Mouse (Mus musculus) hindbrain, embryonic 16.5 days (tissue): Measurements from ENCODE around the gene Foxa3. TPM values are rescaled to one million over a fixed set of nuclear protein-coding genes. Genes with fewer than 3 reads are reported as not detected.
"Not testable (repeated sequence)": the region's sequence is repeated elsewhere in the genome, so short reads cannot be mapped to it uniquely, and the experiment has no call there.

Experiments used
- ATAC-seq: fragments of 200-750 bp; cut with Nextera tagmentation; 2 replicates; pipeline ENCODE4 v1.8.0; 2017; ENCODE audit warnings: moderate TSS enrichment, moderate library complexity
- H3K27ac ChIP-seq: fragments of 300-500 bp; sonication (generic); 2 replicates; pipeline ENCODE4 v1.5.1; 2014; ENCODE audit warnings: low read depth, mild to moderate bottlenecking, control low read depth, low read length, moderate library complexity
- H3K27me3 ChIP-seq: fragments of 300-500 bp; sonication (generic); replicated peaks from 2 replicates; pipeline ENCODE4 v1.6.1; 2014; ENCODE audit warnings: low read length; ENCODE audit not compliant: control insufficient read depth, insufficient read depth
- H3K36me3 ChIP-seq: fragments of 300-500 bp; sonication (generic); 2 replicates; pipeline ENCODE4 v1.6.1; 2014; ENCODE audit warnings: mild to moderate bottlenecking, low read length, moderate library complexity, mixed read lengths; ENCODE audit not compliant: control insufficient read depth, insufficient read depth
- H3K4me1 ChIP-seq: fragments of 300-500 bp; sonication (generic); 2 replicates; pipeline ENCODE4 v1.6.1; 2014; ENCODE audit warnings: low read depth, low read length; ENCODE audit not compliant: control insufficient read depth, insufficient read depth
- H3K4me2 ChIP-seq: fragments of 300-500 bp; sonication (generic); 2 replicates; pipeline ENCODE4 v1.6.1; 2014; ENCODE audit warnings: mild to moderate bottlenecking, low read length, control low read depth, moderate library complexity
- H3K4me3 ChIP-seq: fragments of 300-500 bp; sonication (generic); 2 replicates; pipeline ENCODE4 v1.5.1; 2014; ENCODE audit warnings: mild to moderate bottlenecking, low read length, control low read depth, moderate library complexity
- H3K9ac ChIP-seq: fragments of 300-500 bp; sonication (generic); 2 replicates; pipeline ENCODE4 v1.6.1; 2014; ENCODE audit warnings: low read depth, mild to moderate bottlenecking, control low read depth, low read length, moderate library complexity
- H3K9me3 ChIP-seq: fragments of 300-500 bp; sonication (generic); 2 replicates; pipeline ENCODE4 v1.6.1; 2014; ENCODE audit warnings: mild to moderate bottlenecking, low read length, moderate library complexity; ENCODE audit not compliant: control insufficient read depth
- WGBS: fragments of 180-500 bp; shearing (Covaris S2); extraction: QIAGEN DNeasy Blood & Tissue Kit; methylation state at CpG from one replicate; pipeline ENCODE4 v1.1.7; 2014; 5-methylcytosine and 5-hydroxymethylcytosine counted together
- polyA plus RNA-seq: library from polyadenylated mRNA; unstranded; fragments of >200 nt; fragmentation: Nextera tagmentation; extraction: Ambion mirVana; gene quantifications from 2 replicates; pipeline ENCODE4 v1.2.1, GENCODE M21; 2015

The Foxa3 gene
- not detected in 2 replicates for polyA plus RNA-seq

DNA sequence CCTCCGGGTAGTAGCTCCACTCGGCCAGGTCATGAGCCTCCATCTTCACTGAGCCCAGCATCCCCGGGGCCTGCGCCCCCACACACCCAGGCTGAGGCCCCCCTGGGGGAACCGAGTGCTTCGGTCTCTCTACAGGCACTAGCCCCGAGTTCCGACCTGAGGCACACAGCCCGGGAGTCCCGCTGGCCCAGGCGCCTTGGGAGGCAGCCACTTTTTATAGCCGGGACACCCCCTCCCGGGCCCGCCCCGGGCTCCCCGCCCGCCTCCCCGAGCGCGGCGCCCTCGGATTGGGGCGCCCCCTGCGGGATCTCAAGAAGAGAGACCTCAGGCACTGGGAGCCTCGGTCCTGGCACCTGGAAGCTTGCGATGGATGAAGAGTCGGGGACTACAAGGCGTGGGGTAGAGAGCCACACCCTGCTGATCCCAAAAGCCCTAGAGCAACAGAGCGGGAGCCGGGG is at the start of gene Foxa3:
TSS of gene Foxa3 (minus strand) at position 182 of the 458 bp plus-strand sequence.
- 4% methylated on average over 30 of the region's 30 CpGs for WGBS
- H3K4me3 ChIP-seq = peak within 1 kb of the TSS; percentile 92

GRCm38 (mm10) chr7:19071024-19071423 is 47.7 kb upstream of the Foxa3 start:
- 63% methylated on average over 3 of the region's 3 CpGs for WGBS
- H3K9ac ChIP-seq, H3K4me3 ChIP-seq, H3K4me2 ChIP-seq, H3K4me1 ChIP-seq, H3K9me3 ChIP-seq, H3K36me3 ChIP-seq, H3K27me3 ChIP-seq, ATAC-seq, H3K27ac ChIP-seq: not testable (repeated sequence)

More for the DNA sequence above, at the start of gene Foxa3:
- Histone ChIP-seq H3K4me1 (peaks cover 13% of the 10 kb centered on the region), H3K27me3 (peaks cover 20% of the 10 kb centered on the region), H3K9me3 (no peaks in the 10 kb centered on the region), H3K4me2 (peak within 1 kb of the TSS; percentile 93), H3K27ac (peak within 1 kb of the TSS; percentile 75; the same call in 1 of the 2 replicates), H3K9ac (peak within 1 kb of the TSS; percentile 88), H3K36me3 (no peaks in the 10 kb centered on the region)
- ATAC-seq = peak; percentile 38

- H3K4me1 ChIP-seq = no peaks in the 10 kb centered on the region
- WGBS = 53% methylated on average over 3 of the region's 3 CpGs
These were observed 46.2 kb upstream of the Foxa3 start for GRCm38 (mm10) chr7:19069500-19069899.

DNA sequence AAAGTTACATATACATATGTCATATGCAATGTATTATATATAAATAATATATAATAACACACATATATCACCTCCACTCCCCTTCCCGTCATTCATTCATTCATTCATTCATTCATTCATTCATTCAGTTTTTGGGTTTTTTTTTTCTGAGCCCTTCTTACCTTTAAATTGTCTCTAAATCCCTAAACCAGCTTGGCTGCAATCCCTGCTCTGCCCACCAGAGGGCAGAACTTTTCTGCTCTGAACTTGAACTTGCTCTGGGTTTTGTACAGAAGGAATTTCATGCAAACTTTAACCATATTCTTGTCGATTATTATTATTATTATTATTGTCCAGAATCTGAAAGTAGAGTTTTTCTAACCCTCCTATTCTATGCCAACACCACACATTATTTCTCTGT is 45.4 kb upstream of the Foxa3 start:
- Histone ChIP-seq H3K4me1 (no peaks in the 10 kb centered on the region), H3K27ac (no peak overlapping the region), H3K4me2 (no peak overlapping the region), H3K4me3 (no peak overlapping the region), H3K9ac (no peak overlapping the region), H3K36me3 (no peaks in the 10 kb centered on the region), H3K9me3 (no peaks in the 10 kb centered on the region), H3K27me3 (peaks cover 19% of the 10 kb centered on the region)
- ATAC-seq = no peak
- WGBS = 9% methylated on average over 2 of the region's 2 CpGs

More at GRCm38 (mm10) chr7:19069500-19069899, 46.2 kb upstream of the Foxa3 start:
- H3K9me3 ChIP-seq = no peaks in the 10 kb centered on the region
- no peaks in the 10 kb centered on the region for H3K36me3 ChIP-seq
- no peak overlapping the region for H3K4me2 ChIP-seq
- H3K9ac ChIP-seq = no peak overlapping the region
- ATAC-seq = no peak
- H3K27me3 ChIP-seq = peaks cover 15% of the 10 kb centered on the region
- H3K4me3 ChIP-seq = no peak overlapping the region
- H3K27ac ChIP-seq = no peak overlapping the region

GRCm38 (mm10) chr7:19067935-19068334 is 44.6 kb upstream of the Foxa3 start:
- no peak overlapping the region for H3K9ac ChIP-seq
- H3K4me2 ChIP-seq = no peak overlapping the region
- H3K27me3 ChIP-seq = peaks cover 19% of the 10 kb centered on the region
- WGBS = 69% methylated on average over 14 of the region's 14 CpGs
- no peak overlapping the region for H3K4me3 ChIP-seq
- no peaks in the 10 kb centered on the region for H3K4me1 ChIP-seq
- no peaks in the 10 kb centered on the region for H3K9me3 ChIP-seq
- H3K27ac ChIP-seq = no peak overlapping the region
- no peaks in the 10 kb centered on the region for H3K36me3 ChIP-seq
- ATAC-seq = no peak

DNA sequence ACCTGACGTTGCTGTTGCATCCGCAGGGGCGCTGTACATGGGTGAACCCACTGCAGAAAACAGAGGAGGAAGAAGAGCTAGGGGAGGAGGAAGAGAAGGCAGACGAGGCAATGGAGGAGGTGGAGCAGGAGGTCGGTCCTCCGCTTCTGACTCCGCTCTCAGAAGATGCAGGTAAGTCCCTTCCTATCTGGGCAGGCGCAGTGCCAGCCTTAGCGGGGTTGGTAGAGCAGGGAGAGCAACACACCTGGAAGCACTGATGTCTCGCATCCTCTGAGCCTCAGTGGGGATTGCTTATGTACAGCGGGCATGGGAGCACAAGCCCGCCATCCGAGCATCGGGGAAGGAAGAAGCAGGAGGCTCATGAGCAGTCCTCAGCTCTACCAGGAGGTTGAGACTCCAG is 43.7 kb upstream of the Foxa3 start:
- 48% methylated on average over 14 of the region's 14 CpGs for WGBS
- H3K4me2 ChIP-seq = no peak overlapping the region
- H3K4me1 ChIP-seq = no peaks in the 10 kb centered on the region
- no peaks in the 10 kb centered on the region for H3K9me3 ChIP-seq
- no peak for ATAC-seq
- H3K27me3 ChIP-seq = peaks cover 19% of the 10 kb centered on the region
- no peaks in the 10 kb centered on the region for H3K36me3 ChIP-seq
- no peak overlapping the region for H3K27ac ChIP-seq
- no peak overlapping the region for H3K4me3 ChIP-seq
- no peak overlapping the region for H3K9ac ChIP-seq

DNA sequence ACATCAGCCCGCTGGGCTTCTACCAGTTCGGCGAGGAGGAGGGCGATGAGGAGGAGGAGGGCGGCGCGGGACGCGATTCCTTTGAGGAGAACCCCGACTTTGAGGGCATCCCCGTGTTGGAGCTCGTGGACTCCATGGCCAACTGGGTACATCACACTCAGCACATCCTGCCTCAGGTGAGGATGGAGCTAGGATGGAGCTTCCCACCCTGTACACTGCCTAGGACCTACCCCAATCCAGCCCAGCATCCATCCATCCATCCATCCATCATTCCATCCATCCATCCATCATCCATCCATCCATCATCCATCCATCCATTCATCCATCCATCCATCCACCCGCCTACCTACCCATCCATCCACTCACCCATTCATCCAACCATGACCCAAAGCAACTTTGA is 42.6 kb upstream of the Foxa3 start:
- Histone ChIP-seq H3K4me2 (peak overlapping the region; percentile 36), H3K4me3 (0 out of 2 replicates have a peak overlapping the region, but pooled peaks have one; percentile 2), H3K9me3 (no peaks in the 10 kb centered on the region), H3K36me3 (no peaks in the 10 kb centered on the region), H3K27ac (no peak overlapping the region), H3K27me3 (peaks cover 19% of the 10 kb centered on the region), H3K4me1 (no peaks in the 10 kb centered on the region), H3K9ac (no peak overlapping the region)
- peak; percentile 41; the same call in 1 of the 2 replicates for ATAC-seq
- 53% methylated on average over 13 of the region's 13 CpGs for WGBS

GRCm38 (mm10) chr7:19057405-19057804 is 34.1 kb upstream of the Foxa3 start:
- 91% methylated on average over 10 of the region's 10 CpGs for WGBS
- Histone ChIP-seq H3K27me3 (no peaks in the 10 kb centered on the region), H3K4me3 (no peak overlapping the region), H3K9ac (no peak overlapping the region), H3K36me3 (0 out of 2 replicates have a peak, but pooled peaks cover 2% of the 10 kb centered on the region), H3K27ac (no peak overlapping the region), H3K9me3 (no peaks in the 10 kb centered on the region), H3K4me1 (no peaks in the 10 kb centered on the region; the same call in 1 of the 2 replicates), H3K4me2 (no peak overlapping the region)
- ATAC-seq = no peak

DNA sequence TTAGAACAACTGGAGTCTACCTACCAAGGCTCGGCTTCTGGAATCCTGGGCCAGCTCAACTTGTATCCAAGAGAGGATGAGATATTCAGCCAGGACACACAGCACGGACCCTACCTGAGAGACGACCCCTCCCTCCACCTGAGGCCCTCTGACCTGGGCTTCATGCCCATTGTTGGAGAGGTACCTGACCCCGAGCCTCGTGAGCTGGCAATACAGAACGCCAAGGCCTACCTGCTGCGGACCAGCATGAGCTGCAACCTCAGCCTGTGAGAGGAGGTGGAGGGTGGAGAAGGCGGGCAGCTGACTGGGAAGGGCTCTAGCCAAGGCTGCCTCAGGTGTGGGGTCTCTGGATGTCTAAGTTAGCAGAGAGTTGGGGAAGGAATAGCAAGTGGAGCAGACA is 31.8 kb upstream of the Foxa3 start:
- no peak for ATAC-seq
- Histone ChIP-seq H3K27ac (no peak overlapping the region), H3K36me3 (peaks cover 12% of the 10 kb centered on the region)

More for the DNA sequence above, 31.8 kb upstream of the Foxa3 start:
- no peaks in the 10 kb centered on the region for H3K27me3 ChIP-seq
- no peak overlapping the region; the same call in 1 of the 2 replicates for H3K9ac ChIP-seq
- 89% methylated on average over 8 of the region's 8 CpGs for WGBS
- H3K4me3 ChIP-seq = no peak overlapping the region
- no peaks in the 10 kb centered on the region; the same call in 1 of the 2 replicates for H3K4me1 ChIP-seq
- H3K4me2 ChIP-seq = no peak overlapping the region
- no peaks in the 10 kb centered on the region for H3K9me3 ChIP-seq
